Mouse (Mus musculus) midbrain, embryonic 14.5 days (tissue): Measurements from ENCODE around the gene Ttc22. TPM values are rescaled to one million over a fixed set of nuclear protein-coding genes. Genes with fewer than 3 reads are reported as not detected.

Source experiments
- ATAC-seq: fragments of 200-750 bp; cut with Nextera tagmentation; 2 replicates; pipeline ENCODE4 v1.8.0; 2017; ENCODE audit warnings: moderate number of reproducible peaks, moderate library complexity; ENCODE audit not compliant: low FRiP score, low TSS enrichment
- DNase-seq: peaks from one replicate; pipeline ENCODE4 v3.0.0-alpha.2; 2015
- H3K27ac ChIP-seq: fragments of 300-500 bp; sonication (generic); replicated peaks from 2 replicates; pipeline ENCODE4 v1.5.1; 2014; ENCODE audit warnings: mild to moderate bottlenecking, low read depth, low read length, moderate library complexity
- H3K27me3 ChIP-seq: fragments of 300-500 bp; sonication (generic); 2 replicates; pipeline ENCODE4 v1.6.1; 2014; ENCODE audit warnings: low read length, control low read depth, mixed read lengths; ENCODE audit not compliant: control insufficient read depth, insufficient read depth
- H3K36me3 ChIP-seq: fragments of 300-500 bp; sonication (generic); 2 replicates; pipeline ENCODE4 v1.6.1; 2014; ENCODE audit warnings: low read length, control low read depth; ENCODE audit not compliant: control insufficient read depth, insufficient read depth
- H3K4me1 ChIP-seq: fragments of 300-500 bp; sonication (generic); 2 replicates; pipeline ENCODE4 v1.6.1; 2014; ENCODE audit warnings: mild to moderate bottlenecking, antibody characterized with exemption, low read length, control low read depth; ENCODE audit not compliant: control insufficient read depth, insufficient read depth
- H3K4me2 ChIP-seq: fragments of 300-500 bp; sonication (generic); 2 replicates; pipeline ENCODE4 v1.6.1; 2014; ENCODE audit warnings: mild to moderate bottlenecking, low read length, moderate library complexity
- H3K4me3 ChIP-seq: fragments of 300-500 bp; sonication (generic); replicated peaks from 2 replicates; pipeline ENCODE4 v1.5.1; 2014; ENCODE audit warnings: low read depth, low read length
- H3K9ac ChIP-seq: fragments of 300-500 bp; sonication (generic); replicated peaks from 2 replicates; pipeline ENCODE4 v1.6.1; 2014; ENCODE audit warnings: mild to moderate bottlenecking, low read length, moderate library complexity
- H3K9me3 ChIP-seq: fragments of 300-500 bp; sonication (generic); 2 replicates; pipeline ENCODE4 v1.6.1; 2016; ENCODE audit warnings: low read length, control low read depth, mixed read lengths; ENCODE audit not compliant: control insufficient read depth
- WGBS: fragments of 180-500 bp; shearing (Covaris S2); extraction: QIAGEN DNeasy Blood & Tissue Kit; methylation state at CpG from one replicate; pipeline ENCODE4 v1.1.7; 2014; 5-methylcytosine and 5-hydroxymethylcytosine counted together
- polyA plus RNA-seq: library from polyadenylated mRNA; unstranded; fragments of >200 nt; fragmentation: Nextera tagmentation; extraction: Ambion mirVana; gene quantifications from 2 replicates; pipeline ENCODE4 v1.2.1, GENCODE M21; 2014

Gene Ttc22
- 3.3 and 3.5 TPM in 2 replicates for polyA plus RNA-seq

- Histone ChIP-seq H3K27ac (0 out of 2 replicates have a peak within 1 kb of the TSS, but pooled peaks have one; percentile 3), H3K36me3 (no peaks in the 10 kb centered on the region), H3K9me3 (no peaks in the 10 kb centered on the region), H3K9ac (no peak within 1 kb of the TSS), H3K4me1 (peaks cover 3% of the 10 kb centered on the region; the same call in 1 of the 2 replicates), H3K4me2 (no peak within 1 kb of the TSS), H3K4me3 (no peak within 1 kb of the TSS; the same call in 1 of the 2 replicates), H3K27me3 (peaks cover 12% of the 10 kb centered on the region)
- WGBS, result 28% methylated on average over 16 of the region's 16 CpGs
- ATAC-seq (no peak), DNase-seq (no peak)
These were observed at the start of gene Ttc22 for GRCm38 (mm10) chr4:106622030-106622493. Gene Ttc22, plus strand, starts transcription at chr4:106622432.

- H3K4me1 ChIP-seq, result no peaks in the 10 kb centered on the region
- no peaks in the 10 kb centered on the region for H3K9me3 ChIP-seq
- DNase-seq (no peak), ATAC-seq (no peak)
- no peak overlapping the region for H3K4me3 ChIP-seq
- H3K36me3 ChIP-seq, result peaks cover 90% of the 10 kb centered on the region
- no peak overlapping the region for H3K9ac ChIP-seq
- WGBS, result 92% methylated on average over 8 of the region's 8 CpGs
- no peak overlapping the region for H3K27ac ChIP-seq
- H3K27me3 ChIP-seq, result no peaks in the 10 kb centered on the region
- H3K4me2 ChIP-seq, result no peak overlapping the region
These were observed 47.2 kb upstream of the Ttc22 start for GRCm38 (mm10) chr4:106575022-106575421.

GRCm38 (mm10) chr4:106577511-106577910 is 44.7 kb upstream of the Ttc22 start:
- ATAC-seq (no peak), DNase-seq (no peak)
- H3K9me3 ChIP-seq, result no peaks in the 10 kb centered on the region
- WGBS, result 61% methylated on average over 7 of the region's 7 CpGs
- H3K4me1 ChIP-seq, result no peaks in the 10 kb centered on the region
- peaks cover 96% of the 10 kb centered on the region for H3K36me3 ChIP-seq
- no peak overlapping the region for H3K27ac ChIP-seq
- no peak overlapping the region for H3K4me3 ChIP-seq
- no peaks in the 10 kb centered on the region for H3K27me3 ChIP-seq
- no peak overlapping the region for H3K9ac ChIP-seq
- H3K4me2 ChIP-seq, result no peak overlapping the region

- H3K27ac ChIP-seq, result no peak overlapping the region
- no peak overlapping the region for H3K4me3 ChIP-seq
- H3K4me1 ChIP-seq, result no peaks in the 10 kb centered on the region
- no peaks in the 10 kb centered on the region for H3K9me3 ChIP-seq
- ATAC-seq (no peak), DNase-seq (no peak)
- H3K9ac ChIP-seq, result no peak overlapping the region
- H3K4me2 ChIP-seq, result no peak overlapping the region
- peaks cover 97% of the 10 kb centered on the region for H3K36me3 ChIP-seq
- H3K27me3 ChIP-seq, result no peaks in the 10 kb centered on the region
- 89% methylated on average over 14 of the region's 14 CpGs for whole genome bisulfite sequencing
These were observed 40.9 kb upstream of the Ttc22 start for GRCm38 (mm10) chr4:106581176-106581864.

- H3K4me2 ChIP-seq, result no peak overlapping the region
- DNase-seq (no peak), ATAC-seq (no peak)
- peaks cover 97% of the 10 kb centered on the region for H3K36me3 ChIP-seq
- H3K27me3 ChIP-seq, result no peaks in the 10 kb centered on the region
- no peaks in the 10 kb centered on the region for H3K4me1 ChIP-seq
- no peak overlapping the region for H3K27ac ChIP-seq
- H3K4me3 ChIP-seq, result no peak overlapping the region
- H3K9ac ChIP-seq, result no peak overlapping the region
- 90% methylated on average over 15 of the region's 15 CpGs for WGBS
- H3K9me3 ChIP-seq, result no peaks in the 10 kb centered on the region
These were observed 40.4 kb upstream of the Ttc22 start for GRCm38 (mm10) chr4:106581865-106582204.

- H3K36me3 ChIP-seq, result peaks cover 97% of the 10 kb centered on the region
- H3K4me3 ChIP-seq, result no peak overlapping the region
- no peak for ATAC-seq
These were observed 39.6 kb upstream of the Ttc22 start for GRCm38 (mm10) chr4:106582428-106583153.

GRCm38 (mm10) chr4:106584665-106585064 is 37.6 kb upstream of the Ttc22 start:
- Histone ChIP-seq H3K9me3 (no peaks in the 10 kb centered on the region), H3K27ac (no peak overlapping the region), H3K4me1 (no peaks in the 10 kb centered on the region), H3K36me3 (peaks cover 96% of the 10 kb centered on the region), H3K27me3 (no peaks in the 10 kb centered on the region), H3K9ac (no peak overlapping the region), H3K4me3 (no peak overlapping the region), H3K4me2 (no peak overlapping the region)
- 88% methylated on average over 4 of the region's 4 CpGs for WGBS
- DNase-seq, result no peak
- no peak for ATAC-seq

More at GRCm38 (mm10) chr4:106582428-106583153, 39.6 kb upstream of the Ttc22 start:
- Histone ChIP-seq H3K27ac (no peak overlapping the region), H3K4me1 (no peaks in the 10 kb centered on the region), H3K9ac (no peak overlapping the region), H3K4me2 (no peak overlapping the region), H3K9me3 (no peaks in the 10 kb centered on the region), H3K27me3 (no peaks in the 10 kb centered on the region)
- WGBS, result 92% methylated on average over 12 of the region's 12 CpGs
- DNase-seq, result no peak

GRCm38 (mm10) chr4:106587075-106587474 is 35.2 kb upstream of the Ttc22 start:
- no peaks in the 10 kb centered on the region for H3K27me3 ChIP-seq
- no peak overlapping the region for H3K4me2 ChIP-seq
- DNase-seq (no peak), ATAC-seq (no peak)
- H3K9ac ChIP-seq, result no peak overlapping the region
- H3K4me1 ChIP-seq, result no peaks in the 10 kb centered on the region
- WGBS, result 97% methylated on average over 6 of the region's 6 CpGs
- H3K9me3 ChIP-seq, result no peaks in the 10 kb centered on the region
- H3K4me3 ChIP-seq, result no peak overlapping the region
- H3K27ac ChIP-seq, result no peak overlapping the region
- peaks cover 87% of the 10 kb centered on the region for H3K36me3 ChIP-seq
